Mouse (Mus musculus) neutrophil, adult 5-6 weeks (primary cell): ENCODE measurements around the gene Selenoi. TPM values are rescaled to one million over a fixed set of nuclear protein-coding genes. Genes with fewer than 3 reads are reported as not detected.
"Not testable (repeated sequence)": the region's sequence is repeated elsewhere in the genome, so short reads cannot be mapped to it uniquely, and the experiment has no call there.

Experiments
- ATAC-seq: fragments of 151-379, 151-347 bp; 2 replicates; pipeline ENCODE4 v1.8.0; 2017; ENCODE audit warnings: mild to moderate bottlenecking, moderate TSS enrichment; ENCODE audit not compliant: insufficient number of reproducible peaks, poor library complexity, low FRiP score, severe bottlenecking; ENCODE audit errors: extremely low read depth
- total RNA-seq: library from RNA; stranded (forward); fragments of 200-1000 nt; gene quantifications from 2 replicates; pipeline ENCODE4 v1.2.3, GENCODE M21; 2017

The Selenoi gene
- 18.3 and 20.9 TPM in 2 replicates for total RNA-seq

- peak; percentile 98 for ATAC-seq
These were observed at the start of gene Selenoi for GRCm38 (mm10) chr5:30232271-30232971. Selenoi (plus strand) TSS chr5:30232581.

- ATAC-seq = no peak
These were observed 44.5 kb upstream of the Selenoi start for GRCm38 (mm10) chr5:30187687-30188485.

DNA sequence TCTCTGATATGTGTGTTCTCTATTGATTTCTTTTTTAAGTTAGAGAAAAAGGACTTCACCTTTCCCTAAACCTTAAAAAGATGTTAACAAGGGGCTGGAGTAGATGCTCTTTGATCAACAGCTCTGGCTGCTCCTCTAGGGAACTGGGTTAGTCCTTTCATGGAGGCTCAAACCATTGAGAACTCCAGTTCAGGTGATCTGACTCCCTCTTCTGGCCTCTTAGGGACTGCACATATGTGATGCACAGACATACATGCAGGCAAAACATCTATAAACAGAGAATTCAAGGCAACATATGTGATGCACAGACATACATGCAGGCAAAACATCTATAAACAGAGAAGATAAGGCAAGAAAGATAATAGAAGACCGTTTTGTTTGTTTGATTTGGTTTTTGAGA lies 39.9 kb upstream of the Selenoi start:
- ATAC-seq = no peak

DNA sequence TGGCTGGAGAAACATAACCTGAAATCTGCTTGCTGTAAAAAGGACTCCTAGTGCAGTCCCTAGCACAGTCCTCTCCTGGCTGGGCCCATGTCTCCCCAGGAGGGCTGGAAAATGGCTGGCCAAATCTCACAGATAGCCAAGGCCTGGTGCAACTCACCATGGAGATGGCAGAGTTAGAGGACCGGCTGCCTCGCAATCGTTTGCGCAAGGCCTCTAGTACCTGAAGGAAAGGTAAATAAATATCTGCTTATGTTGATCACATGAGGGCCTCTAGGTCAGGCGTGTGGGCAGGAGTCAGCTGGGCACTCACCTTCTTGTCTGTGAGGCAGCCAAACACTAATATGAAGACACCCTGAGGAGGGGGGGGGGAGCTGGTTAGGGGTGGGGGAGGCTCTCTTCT lies 37.0 kb upstream of the Selenoi start:
- no peak for ATAC-seq

DNA sequence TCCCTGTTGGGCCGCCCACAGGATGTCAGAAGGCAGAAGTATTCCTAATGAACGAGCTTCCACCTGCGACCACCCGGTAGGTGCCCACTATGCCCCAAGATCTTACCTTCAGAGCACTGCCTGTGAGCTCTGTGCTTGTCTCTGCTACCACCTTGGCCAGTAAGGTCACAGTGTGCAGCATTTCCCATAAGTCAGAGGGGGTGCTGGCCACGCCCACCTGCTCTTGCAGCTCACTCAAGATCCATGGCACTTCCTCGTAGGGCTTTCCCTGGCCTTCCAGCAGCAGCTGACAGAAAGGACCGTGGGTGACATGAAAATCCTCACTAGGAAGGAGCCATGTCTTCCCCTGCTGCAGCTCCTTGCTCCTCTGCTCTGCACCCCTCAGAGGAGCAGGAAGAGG lies 34.1 kb upstream of the Selenoi start:
- no peak for ATAC-seq

DNA sequence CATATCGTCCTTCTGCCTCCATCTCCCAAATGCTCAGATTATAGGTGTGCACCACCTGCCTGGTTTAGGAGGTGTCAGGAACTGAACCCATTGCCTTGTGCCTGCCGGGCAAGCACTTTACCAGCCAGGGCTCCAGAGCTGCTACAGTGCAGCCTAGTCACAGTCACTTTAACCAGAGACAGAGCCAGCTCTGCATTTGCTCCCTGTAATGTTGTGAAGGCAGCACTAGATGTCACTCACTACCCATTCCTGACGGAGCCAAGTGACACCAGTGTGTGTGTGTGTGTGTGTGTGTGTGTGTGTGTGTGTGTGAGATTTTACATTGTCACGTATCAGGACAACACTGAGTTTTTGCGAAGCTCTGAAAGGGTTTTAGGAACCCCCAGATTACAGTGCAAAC lies 30.9 kb upstream of the Selenoi start:
- no peak for ATAC-seq

- ATAC-seq = no peak
These were observed 30.2 kb upstream of the Selenoi start for GRCm38 (mm10) chr5:30202221-30202620.

GRCm38 (mm10) chr5:30203216-30203885 lies 29.0 kb upstream of the Selenoi start:
- no peak for ATAC-seq

- no peak for ATAC-seq
These were observed 27.9 kb upstream of the Selenoi start for GRCm38 (mm10) chr5:30204441-30204840.

GRCm38 (mm10) chr5:30205034-30205433 lies 27.3 kb upstream of the Selenoi start:
- no peak for ATAC-seq

DNA sequence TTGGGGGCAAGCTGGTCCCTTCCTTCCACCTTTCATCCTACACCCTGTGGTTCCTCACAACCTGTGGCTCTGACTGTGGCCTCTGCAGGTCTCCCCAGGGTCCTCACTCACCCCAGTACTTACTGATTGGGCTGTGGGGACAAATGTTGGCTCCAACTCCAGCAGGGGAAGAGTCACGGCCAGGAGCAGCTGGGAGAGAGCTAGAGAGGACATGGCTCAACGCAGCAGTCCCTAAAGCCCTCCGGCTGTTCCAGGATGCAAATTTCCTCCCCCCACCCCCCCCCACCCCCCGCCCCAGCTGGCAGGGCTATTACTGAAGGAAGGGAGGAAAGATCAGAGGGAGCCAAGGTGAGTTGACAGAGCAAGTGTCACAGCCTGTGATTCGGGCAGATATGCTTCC lies 26.9 kb upstream of the Selenoi start, which contains the start of gene Adgrf3:
Adgrf3 (minus strand) TSS at position 230 of the 400 bp plus-strand sequence.
- ATAC-seq = no peak

DNA sequence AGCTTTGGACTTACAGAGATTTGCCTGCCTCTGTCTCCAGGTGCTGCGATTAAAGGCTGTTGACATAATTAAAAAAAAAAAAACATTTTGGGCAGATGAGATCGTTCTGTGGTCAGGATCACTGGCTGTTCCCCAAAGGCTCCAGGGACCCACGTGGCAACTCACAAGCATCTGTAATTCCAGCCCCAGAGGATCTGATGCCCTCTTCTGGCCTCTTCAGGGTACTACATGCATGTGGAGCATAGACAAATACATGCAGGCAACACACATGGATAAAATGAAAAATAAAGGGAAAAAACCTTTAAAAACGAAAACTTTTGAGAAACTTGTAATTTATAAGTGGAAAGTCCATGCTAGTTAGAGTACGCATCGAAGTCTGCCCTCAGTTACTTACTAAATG lies 25.1 kb upstream of the Selenoi start:
- no peak for ATAC-seq

- not testable (repeated sequence) for ATAC-seq
These were observed 21.6 kb upstream of the Selenoi start for GRCm38 (mm10) chr5:30210758-30211157.

- ATAC-seq = 0 out of 2 replicates have a peak, but pooled peaks have one; percentile 30
These were observed 17.5 kb upstream of the Selenoi start for GRCm38 (mm10) chr5:30214889-30215288.

DNA sequence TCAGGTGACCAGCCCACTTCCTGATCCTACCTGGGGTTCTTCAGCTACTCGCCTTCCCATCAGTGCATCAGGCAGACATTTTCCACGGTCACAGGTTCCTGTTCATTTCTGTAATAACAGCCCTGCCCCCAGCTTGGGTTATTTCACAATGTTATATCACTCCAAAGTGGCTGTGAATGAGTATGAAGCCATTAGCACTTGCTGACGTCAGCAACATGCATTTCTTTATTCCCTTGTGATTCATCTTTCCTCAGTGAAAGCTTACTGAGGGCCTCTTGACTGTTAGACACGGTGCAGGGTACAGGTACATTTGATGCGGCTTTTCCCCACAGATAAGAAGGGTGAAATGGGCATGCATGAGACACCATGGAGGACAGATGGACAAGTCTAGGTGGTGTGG lies 16.4 kb upstream of the Selenoi start:
- no peak for ATAC-seq

DNA sequence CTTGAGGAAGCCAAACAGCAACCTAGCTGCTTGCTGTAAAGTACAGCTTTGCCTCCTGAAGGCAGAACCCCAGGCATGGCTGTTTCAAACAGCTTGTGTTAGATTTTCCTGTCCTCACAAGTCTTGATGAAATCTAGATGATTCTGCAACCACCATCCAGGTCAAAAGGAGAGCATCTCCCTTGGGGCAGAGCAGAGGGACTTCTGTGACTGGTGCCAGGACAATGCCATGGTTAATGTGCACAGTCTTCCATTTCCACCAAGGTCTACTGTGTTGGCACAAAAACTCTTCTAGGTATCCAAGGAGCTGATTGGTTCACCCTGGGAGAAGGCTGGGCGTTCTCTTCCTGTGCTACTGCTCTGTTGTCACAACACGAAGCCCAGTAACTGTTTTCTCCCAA lies 12.7 kb upstream of the Selenoi start:
- ATAC-seq = no peak

DNA sequence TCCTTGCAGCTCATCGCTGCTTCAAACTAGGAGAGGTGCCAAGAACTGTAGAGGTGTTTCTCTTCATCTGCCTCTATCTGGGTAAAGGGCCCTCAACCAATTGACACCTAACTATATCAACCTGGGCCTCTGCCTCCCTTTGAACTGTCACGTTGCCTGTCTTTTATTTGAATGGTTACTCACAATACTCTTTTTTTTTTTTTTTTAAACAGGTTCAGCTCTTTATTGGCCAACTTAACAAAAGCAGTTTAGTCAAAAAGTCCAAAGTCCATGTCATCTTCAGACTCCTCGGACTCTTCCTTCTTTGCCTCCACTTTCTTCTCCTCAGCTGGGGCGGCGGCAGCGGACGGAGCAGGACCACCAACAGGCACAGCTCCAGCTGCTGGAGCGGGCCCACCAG lies 11.7 kb upstream of the Selenoi start:
- no peak for ATAC-seq

GRCm38 (mm10) chr5:30222681-30223080 lies 9.7 kb upstream of the Selenoi start:
- ATAC-seq = no peak

- ATAC-seq = no peak
These were observed 1.5 kb upstream of the Selenoi start for GRCm38 (mm10) chr5:30230901-30231300.

GRCm38 (mm10) chr5:30231891-30232270 lies 500 bp upstream of the Selenoi start:
- no peak for ATAC-seq
